Mouse (Mus musculus) testis, adult 2 months (tissue): ENCODE data around the gene Gm11733.

Source experiments
- CTCF ChIP-seq: fragments of 200-500 bp; IDR thresholded peaks from 2 replicates; pipeline ENCODE4 v1.5.1; 2012; ENCODE audit warnings: low read depth, mild to moderate bottlenecking, inconsistent platforms, low read length, moderate library complexity; ENCODE audit not compliant: control insufficient read depth, insufficient read depth, insufficient replicate concordance
- POLR2A ChIP-seq: fragments of 200-500 bp; IDR thresholded peaks from 2 replicates; pipeline ENCODE4 v1.6.1; 2012; ENCODE audit warnings: low read depth, mild to moderate bottlenecking, inconsistent platforms, low read length, moderate library complexity; ENCODE audit not compliant: control insufficient read depth

DNA sequence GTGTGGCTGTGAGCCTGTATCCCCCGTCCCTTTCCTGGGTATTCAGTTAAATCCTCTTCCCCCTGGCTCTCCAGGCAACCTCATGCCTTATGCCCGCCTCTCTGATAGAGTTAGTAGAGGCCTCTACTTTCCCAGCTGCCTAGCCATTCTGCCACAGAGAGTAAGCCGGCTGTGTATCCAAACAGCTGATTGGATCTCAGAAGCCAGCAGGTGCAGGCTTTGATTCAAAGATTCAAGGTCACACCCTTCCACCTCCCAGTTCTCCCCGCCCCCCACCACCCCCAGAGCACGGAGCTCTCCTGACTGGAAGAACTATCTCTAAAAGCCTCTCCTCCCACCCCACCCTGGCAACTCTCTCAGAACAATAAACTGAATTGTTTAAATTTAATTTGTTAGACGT lies 45.8 kb upstream of the Gm11733 start:
- TF ChIP-seq CTCF (no peak), POLR2A (no peak)
